Mouse (Mus musculus) liver, embryonic 11.5 days (tissue): ENCODE data around the gene Gdf5. TPM values are rescaled to one million over a fixed set of nuclear protein-coding genes. Genes with fewer than 3 reads are reported as not detected.

ENCODE experiments used
- ATAC-seq: fragments of 200-750 bp; cut with Nextera tagmentation; replicated peaks from 2 replicates; pipeline ENCODE4 v1.8.0; 2017; ENCODE audit warnings: moderate number of reproducible peaks, mild to moderate bottlenecking, moderate TSS enrichment, moderate library complexity; ENCODE audit not compliant: low FRiP score
- DNase-seq: peaks from one replicate; pipeline ENCODE4 v3.0.0-alpha.2; 2017; ENCODE audit warnings: low spot score
- H3K27ac ChIP-seq: fragments of 300-500 bp; sonication (generic); 2 replicates; pipeline ENCODE4 v1.5.1; 2014; ENCODE audit warnings: mild to moderate bottlenecking, low read depth, low read length, control low read depth
- H3K27me3 ChIP-seq: fragments of 300-500 bp; sonication (generic); replicated peaks from 2 replicates; pipeline ENCODE4 v1.6.1; 2014; ENCODE audit warnings: low read length, mixed read lengths; ENCODE audit not compliant: control insufficient read depth, insufficient read depth
- H3K36me3 ChIP-seq: fragments of 300-500 bp; sonication (generic); 2 replicates; pipeline ENCODE4 v1.6.1; 2014; ENCODE audit warnings: mild to moderate bottlenecking, low read length, moderate library complexity, mixed read lengths; ENCODE audit not compliant: control insufficient read depth, insufficient read depth
- H3K4me1 ChIP-seq: fragments of 300-500 bp; sonication (generic); replicated peaks from 2 replicates; pipeline ENCODE4 v1.6.1; 2014; ENCODE audit warnings: low read length, mixed read lengths; ENCODE audit not compliant: control insufficient read depth, insufficient read depth
- H3K4me2 ChIP-seq: fragments of 300-500 bp; sonication (generic); 2 replicates; pipeline ENCODE4 v1.6.1; 2014; ENCODE audit warnings: mild to moderate bottlenecking, control low read depth, moderate library complexity
- H3K4me3 ChIP-seq: fragments of 300-500 bp; sonication (generic); 2 replicates; pipeline ENCODE4 v1.5.1; 2014; ENCODE audit warnings: low read depth, low read length, control low read depth
- H3K9ac ChIP-seq: fragments of 300-500 bp; sonication (generic); 2 replicates; pipeline ENCODE4 v1.6.1; 2014; ENCODE audit warnings: low read depth, low read length, control low read depth
- H3K9me3 ChIP-seq: fragments of 300-500 bp; sonication (generic); 2 replicates; pipeline ENCODE4 v1.6.1; 2016; ENCODE audit warnings: low read length, inconsistent platforms, mixed read lengths; ENCODE audit not compliant: control insufficient read depth
- WGBS: fragments of 180-500 bp; shearing (Covaris S2); extraction: QIAGEN DNeasy Blood & Tissue Kit; methylation state at CpG from one replicate; pipeline ENCODE4 v1.1.7; 2014; 5-methylcytosine and 5-hydroxymethylcytosine counted together
- polyA plus RNA-seq: library from polyadenylated mRNA; unstranded; fragments of >200 nt; fragmentation: Nextera tagmentation; extraction: Ambion mirVana; gene quantifications from 2 replicates; pipeline ENCODE4 v1.2.1, GENCODE M21; 2014

Gene Gdf5
- polyA plus RNA-seq, 1 experiment from 2014 or later = 0.30 TPM

- 83% methylated on average over 13 of the region's 13 CpGs for WGBS
Measured at GRCm38 (mm10) chr2:155894307-155895045, 50.7 kb downstream of the Gdf5 start.

More at GRCm38 (mm10) chr2:155894307-155895045, 50.7 kb downstream of the Gdf5 start:
- Histone ChIP-seq H3K9me3 (no peaks in the 10 kb centered on the region), H3K27me3 (no peaks in the 10 kb centered on the region), H3K9ac (no peak overlapping the region), H3K27ac (0 out of 2 replicates have a peak overlapping the region, but pooled peaks have one; percentile 32), H3K36me3 (peaks cover 14% of the 10 kb centered on the region; the same call in 1 of the 2 replicates), H3K4me3 (no peak overlapping the region), H3K4me2 (0 out of 2 replicates have a peak overlapping the region, but pooled peaks have one; percentile 24), H3K4me1 (no peaks in the 10 kb centered on the region)
- DNase-seq = no peak
- no peak for ATAC-seq

Other genes starting within 250 kb of the Gdf5 start
- 34.5 and 35.5 TPM in 2 replicates for gene Edem2, start 215.9 kb downstream of the Gdf5 start, polyA plus RNA-seq
- gene Gm17581, start 209.5 kb downstream of the Gdf5 start, polyA plus RNA-seq = not detected in 2 replicates
- 2.6 TPM in 2 replicates for gene Procr, start 194.2 kb downstream of the Gdf5 start, polyA plus RNA-seq
- 0.04 TPM in 1 of 2 replicates, not detected in the other for gene Mmp24, start 170.0 kb downstream of the Gdf5 start, polyA plus RNA-seq
- 5.6 and 6.8 TPM in 2 replicates for gene BC029722, start 125.9 kb downstream of the Gdf5 start, polyA plus RNA-seq
- 243 and 253 TPM in 2 replicates for gene Eif6, start 118.4 kb downstream of the Gdf5 start, polyA plus RNA-seq
- gene Fam83c, start 110.5 kb downstream of the Gdf5 start, polyA plus RNA-seq = 0.13 and 0.30 TPM in 2 replicates
- 76.1 and 83.4 TPM in 2 replicates for gene Uqcc1, start 15.1 kb downstream of the Gdf5 start, polyA plus RNA-seq
- gene Gm15557, start 4.6 kb downstream of the Gdf5 start, polyA plus RNA-seq = not detected in 2 replicates
- gene Cep250, start 11.1 kb upstream of the Gdf5 start, polyA plus RNA-seq = 20.9 and 23.3 TPM in 2 replicates
- 1.6 and 2.8 TPM in 2 replicates for gene 6430550D23Rik, start 62.6 kb upstream of the Gdf5 start, polyA plus RNA-seq
- gene Ergic3, start 62.7 kb upstream of the Gdf5 start, polyA plus RNA-seq = 146 and 166 TPM in 2 replicates
- not detected in 2 replicates for gene Fer1l4, start 107.6 kb upstream of the Gdf5 start, polyA plus RNA-seq
- gene Spag4, start 119.8 kb upstream of the Gdf5 start, polyA plus RNA-seq = 4.1 and 4.7 TPM in 2 replicates
- 55.8 and 62.5 TPM in 2 replicates for gene Cpne1, start 166.6 kb upstream of the Gdf5 start, polyA plus RNA-seq
- gene Rbm12, start 166.6 kb upstream of the Gdf5 start, polyA plus RNA-seq = 20.0 and 31.5 TPM in 2 replicates
- gene Gm28036, start 181.7 kb upstream of the Gdf5 start, polyA plus RNA-seq = 10.8 and 12.1 TPM in 2 replicates
- gene Romo1, start 198.7 kb upstream of the Gdf5 start, polyA plus RNA-seq = 371 and 439 TPM in 2 replicates
- gene Nfs1, start 198.8 kb upstream of the Gdf5 start, polyA plus RNA-seq = 87.5 and 91.4 TPM in 2 replicates
- 485 and 514 TPM in 2 replicates for gene Rbm39, start 234.9 kb upstream of the Gdf5 start, polyA plus RNA-seq